Mouse (Mus musculus) liver, adult 2 months (tissue): Measurements from ENCODE around the gene Igfbp5. TPM values are rescaled to one million over a fixed set of nuclear protein-coding genes. Genes with fewer than 3 reads are reported as not detected.

Experiments used
- DNase-seq: peaks from one replicate; pipeline ENCODE4 v3.0.0-alpha.2; 2011; ENCODE audit warnings: low read depth, low spot score; ENCODE audit errors: extremely low read depth
- H3K27ac ChIP-seq: fragments of 200-500 bp; replicated peaks from 2 replicates; pipeline ENCODE4 v1.5.1; 2012; ENCODE audit warnings: low read depth, mild to moderate bottlenecking, control low read depth, inconsistent platforms, low read length; ENCODE audit not compliant: insufficient read depth
- H3K27me3 ChIP-seq: fragments of 200-500 bp; 2 replicates; pipeline ENCODE4 v1.6.1; 2012; ENCODE audit warnings: mild to moderate bottlenecking, moderate library complexity, low read length, inconsistent platforms; ENCODE audit not compliant: control insufficient read depth, insufficient read depth
- H3K36me3 ChIP-seq: fragments of 200-500 bp; 2 replicates; pipeline ENCODE4 v1.6.1; 2012; ENCODE audit warnings: low read length, inconsistent platforms; ENCODE audit not compliant: control insufficient read depth, insufficient read depth
- H3K4me1 ChIP-seq: fragments of 200-500 bp; 2 replicates; pipeline ENCODE4 v1.6.1; 2011; ENCODE audit warnings: low read length; ENCODE audit not compliant: control insufficient read depth, insufficient read depth
- H3K4me3 ChIP-seq: fragments of 200-500 bp; 2 replicates; pipeline ENCODE4 v1.5.1; 2011; ENCODE audit warnings: low read depth, mild to moderate bottlenecking, control low read depth, low read length, moderate library complexity; ENCODE audit not compliant: insufficient read depth
- H3K79me2 ChIP-seq: fragments of 200-500 bp; 2 replicates; pipeline ENCODE4 v1.6.1; 2012; ENCODE audit warnings: inconsistent platforms, mild to moderate bottlenecking, low read length, moderate library complexity; ENCODE audit not compliant: control insufficient read depth, insufficient read depth
- H3K9ac ChIP-seq: fragments of 200-500 bp; 2 replicates; pipeline ENCODE4 v1.6.1; 2012; ENCODE audit warnings: low read depth, mild to moderate bottlenecking, control low read depth, inconsistent platforms, low read length
- CTCF ChIP-seq: fragments of 200-500 bp; IDR thresholded peaks from 2 replicates; pipeline ENCODE4 v1.5.1; 2011; ENCODE audit warnings: low read depth, low read length, control low read depth
- POLR2A ChIP-seq: fragments of 200-500 bp; IDR thresholded peaks from 2 replicates; pipeline ENCODE4 v1.6.1; 2011; ENCODE audit warnings: low read length, control low read depth; ENCODE audit not compliant: insufficient read depth; ENCODE audit errors: extremely low read depth
- WGBS: fragments of 180-500 bp; shearing (Covaris S2); methylation state at CpG from one replicate; pipeline ENCODE4 v1.1.7; 2018; 5-methylcytosine and 5-hydroxymethylcytosine counted together
- polyA plus RNA-seq: library from polyadenylated mRNA; depleted of rRNA; stranded (reverse); fragments of >200 nt; gene quantifications from 2 replicates; pipeline ENCODE4 v1.2.3, GENCODE M21; 2012; rRNA removed
- total RNA-seq: library from RNA; depleted of rRNA; stranded (reverse); fragments of >200 nt; gene quantifications from 2 replicates; pipeline ENCODE4 v1.2.3, GENCODE M21; 2014; rRNA removed

The Igfbp5 gene
- total and polyA plus RNA-seq, 2 experiments: 2.4 to 3.0 TPM

- TF ChIP-seq CTCF (no peak), POLR2A (no peak)
- no peak overlapping the region for H3K9ac ChIP-seq
- no peaks in the 10 kb centered on the region for H3K27me3 ChIP-seq
- peak overlapping the region; percentile 88 for H3K27ac ChIP-seq
- no peak overlapping the region for H3K4me3 ChIP-seq
- no peaks in the 10 kb centered on the region for H3K36me3 ChIP-seq
- 50% methylated on average over 7 of the region's 7 CpGs for WGBS
- H3K4me1 ChIP-seq: peaks cover 7% of the 10 kb centered on the region
- H3K79me2 ChIP-seq: no peaks in the 10 kb centered on the region
- peak; percentile 92 for DNase-seq
Measured at GRCm38 (mm10) chr1:72809951-72810675, 64.6 kb downstream of the Igfbp5 start.

GRCm38 (mm10) chr1:72809304-72809703, 65.4 kb downstream of the Igfbp5 start:
- WGBS: 23% methylated on average over 7 of the region's 7 CpGs
- peak overlapping the region; percentile 88 for H3K27ac ChIP-seq

More at GRCm38 (mm10) chr1:72809304-72809703, 65.4 kb downstream of the Igfbp5 start:
- 0 out of 2 replicates have a peak overlapping the region, but pooled peaks have one; percentile 6 for H3K9ac ChIP-seq
- no peak overlapping the region for H3K4me3 ChIP-seq
- no peaks in the 10 kb centered on the region for H3K27me3 ChIP-seq
- H3K4me1 ChIP-seq: peaks cover 7% of the 10 kb centered on the region
- H3K79me2 ChIP-seq: no peaks in the 10 kb centered on the region
- no peaks in the 10 kb centered on the region for H3K36me3 ChIP-seq
- peak; percentile 100 for DNase-seq
- TF ChIP-seq CTCF: no peak

Other genes starting within 250 kb of the Igfbp5 start
- not detected in 2 replicates for gene Ankar, start 174.3 kb downstream of the Igfbp5 start, total RNA-seq
- gene Ankar, start 174.3 kb downstream of the Igfbp5 start, polyA plus RNA-seq: not detected in 2 replicates
- 394 and 426 TPM in 2 replicates for gene Rpl37a, start 163.6 kb downstream of the Igfbp5 start, total RNA-seq
- 216 and 237 TPM in 2 replicates for gene Rpl37a, start 163.6 kb downstream of the Igfbp5 start, polyA plus RNA-seq
- gene Igfbp2, start 50.4 kb downstream of the Igfbp5 start, total RNA-seq: 500 and 747 TPM in 2 replicates
- 223 and 1,009 TPM in 2 replicates for gene Igfbp2, start 50.4 kb downstream of the Igfbp5 start, polyA plus RNA-seq
- not detected in 2 replicates for gene Tnp1, start 141.0 kb upstream of the Igfbp5 start, total RNA-seq
- not detected in 2 replicates for gene Tnp1, start 141.0 kb upstream of the Igfbp5 start, polyA plus RNA-seq